Mouse (Mus musculus) MEL (cell line): ENCODE measurements around the gene Tnnt1. TPM values are rescaled to one million over a fixed set of nuclear protein-coding genes. Genes with fewer than 3 reads are reported as not detected.

Experiments
- DNase-seq: peaks from one replicate; pipeline ENCODE4 v3.0.0; 2011; ENCODE audit warnings: low read depth, low spot score
- H3K27ac ChIP-seq: 2 replicates; pipeline ENCODE4 v1.5.1; 2012; ENCODE audit warnings: low read depth, mild to moderate bottlenecking, control low read depth, low read length, moderate library complexity; ENCODE audit not compliant: control insufficient read depth
- H3K27me3 ChIP-seq, 2 experiments: fragments of 150-350 bp in 1 of 2; sonication (generic) in 1 of 2; 2 replicates each; pipeline ENCODE4 v1.6.1; 2012; ENCODE audit warnings: low read length in 2 of 2, mild to moderate bottlenecking in 2 of 2, improper control_type of control experiment in 1 of 2, moderate library complexity in 1 of 2; ENCODE audit not compliant: insufficient read depth in 2 of 2, control insufficient read depth in 1 of 2
- H3K36me3 ChIP-seq, 2 experiments: 2 replicates each; pipeline ENCODE4 v1.6.1; 2012 to 2014; ENCODE audit warnings: low read length in 2 of 2, improper control_type of control experiment in 1 of 2, inconsistent platforms in 1 of 2, mild to moderate bottlenecking in 1 of 2; ENCODE audit not compliant: insufficient read depth in 2 of 2, control insufficient read depth in 1 of 2
- H3K4me1 ChIP-seq, 2 experiments: fragments of 150-350 bp in 1 of 2; sonication (generic) in 1 of 2; 2 replicates each; pipeline ENCODE4 v1.6.1; 2012; ENCODE audit warnings: low read length in 2 of 2, improper control_type of control experiment in 1 of 2, mild to moderate bottlenecking in 1 of 2; ENCODE audit not compliant: insufficient read depth in 2 of 2, control insufficient read depth in 1 of 2
- H3K4me3 ChIP-seq, 2 experiments: fragments of 150-350 bp in 1 of 2; sonication (generic) in 1 of 2; 2 replicates each; pipeline ENCODE4 v1.5.1; 2012; ENCODE audit warnings: low read depth in 2 of 2, low read length in 2 of 2, mild to moderate bottlenecking in 2 of 2, moderate library complexity in 2 of 2, control low read depth in 1 of 2, improper control_type of control experiment in 1 of 2; ENCODE audit not compliant: control insufficient read depth in 1 of 2, insufficient read depth in 1 of 2
- H3K79me2 ChIP-seq: 2 replicates; pipeline ENCODE4 v1.6.1; 2012; ENCODE audit warnings: mild to moderate bottlenecking, low read length, moderate library complexity; ENCODE audit not compliant: control insufficient read depth, poor library complexity, insufficient read depth
- H3K9ac ChIP-seq: 2 replicates; pipeline ENCODE4 v1.6.1; 2012; ENCODE audit warnings: low read depth, mild to moderate bottlenecking, control low read depth, low read length, moderate library complexity; ENCODE audit not compliant: control insufficient read depth, poor library complexity, severe bottlenecking
- H3K9me3 ChIP-seq: fragments of 150-350 bp; sonication (generic); replicated peaks from 2 replicates; pipeline ENCODE4 v1.6.1; 2012; ENCODE audit warnings: mild to moderate bottlenecking, low read length, improper control_type of control experiment, moderate library complexity; ENCODE audit not compliant: insufficient read depth
- CHD1 ChIP-seq: IDR thresholded peaks from 2 replicates; pipeline ENCODE4 v1.6.1; 2012; ENCODE audit warnings: low read depth, mild to moderate bottlenecking, inconsistent platforms, low read length, improper control_type of control experiment
- CHD2 ChIP-seq: IDR thresholded peaks from 2 replicates; pipeline ENCODE4 v1.6.1; 2011; ENCODE audit warnings: low read length, improper control_type of control experiment
- CTCF ChIP-seq, 3 experiments: IDR thresholded peaks in 2 of 3; conservative IDR thresholded peaks in 1 of 3; 2 replicates each; pipeline ENCODE4 v1.5.1; 2011 to 2012; ENCODE audit warnings: low read length in 3 of 3, low read depth in 2 of 3, mild to moderate bottlenecking in 2 of 3, improper control_type of control experiment in 1 of 3, inconsistent platforms in 1 of 3, mixed read lengths in 1 of 3, moderate library complexity in 1 of 3; ENCODE audit not compliant: control insufficient read depth in 1 of 3, insufficient read depth in 1 of 3, poor library complexity in 1 of 3, severe bottlenecking in 1 of 3
- EP300 ChIP-seq, 2 experiments: IDR thresholded peaks; 2 replicates each; pipeline ENCODE4 v1.6.1; 2011; ENCODE audit warnings: improper control_type of control experiment in 2 of 2, low read length in 2 of 2, low read depth in 1 of 2, mild to moderate bottlenecking in 1 of 2
- ETS1 ChIP-seq: IDR thresholded peaks from 2 replicates; pipeline ENCODE4 v1.6.1; 2012; ENCODE audit warnings: low read depth, mild to moderate bottlenecking, inconsistent platforms, low read length, improper control_type of control experiment, moderate library complexity
- GATA1 ChIP-seq: IDR thresholded peaks from 2 replicates; pipeline ENCODE4 v1.6.1; 2011; ENCODE audit warnings: low read depth, low read length, improper control_type of control experiment
- MAX ChIP-seq: IDR thresholded peaks from 2 replicates; pipeline ENCODE4 v1.6.1; 2011; ENCODE audit warnings: low read length, improper control_type of control experiment
- MXI1 ChIP-seq: IDR thresholded peaks from 2 replicates; pipeline ENCODE4 v1.6.1; 2011; ENCODE audit warnings: mild to moderate bottlenecking, low read depth, low read length, improper control_type of control experiment
- POLR2AphosphoS2 ChIP-seq: IDR thresholded peaks from 2 replicates; pipeline ENCODE4 v1.6.1; 2011; ENCODE audit warnings: low read length, improper control_type of control experiment
- POLR2AphosphoS5 ChIP-seq: IDR thresholded peaks from 2 replicates; pipeline ENCODE4 v1.6.1; 2012; ENCODE audit warnings: low read depth, borderline replicate concordance, mild to moderate bottlenecking, inconsistent platforms, low read length, moderate library complexity, mixed read lengths
- RAD21 ChIP-seq: IDR thresholded peaks from 2 replicates; pipeline ENCODE4 v1.6.1; 2011; ENCODE audit warnings: mild to moderate bottlenecking, low read depth, low read length, improper control_type of control experiment
- RCOR1 ChIP-seq: IDR thresholded peaks from 2 replicates; pipeline ENCODE4 v1.6.1; 2012; ENCODE audit warnings: low read depth, mild to moderate bottlenecking, inconsistent platforms, low read length, improper control_type of control experiment
- SMC3 ChIP-seq: IDR thresholded peaks from 2 replicates; pipeline ENCODE4 v1.6.1; 2011; ENCODE audit warnings: low read depth, low read length, improper control_type of control experiment
- TAL1 ChIP-seq: IDR thresholded peaks from 2 replicates; pipeline ENCODE4 v1.6.1; 2012; ENCODE audit warnings: mild to moderate bottlenecking, inconsistent platforms, low read length, moderate library complexity, mixed read lengths
- TCF12 ChIP-seq: IDR thresholded peaks from 2 replicates; pipeline ENCODE4 v1.6.1; 2014; ENCODE audit warnings: low read depth, mild to moderate bottlenecking, inconsistent platforms, low read length, improper control_type of control experiment, moderate library complexity
- ZKSCAN1 ChIP-seq: IDR thresholded peaks from 2 replicates; pipeline ENCODE4 v1.6.1; 2012; ENCODE audit warnings: low read depth, mild to moderate bottlenecking, inconsistent platforms, low read length, improper control_type of control experiment, moderate library complexity
- ZMIZ1 ChIP-seq: IDR thresholded peaks from 2 replicates; pipeline ENCODE4 v1.6.1; 2012; ENCODE audit warnings: low read depth, mild to moderate bottlenecking, inconsistent platforms, low read length, improper control_type of control experiment, moderate library complexity
- ZNF384 ChIP-seq: IDR thresholded peaks from 2 replicates; pipeline ENCODE4 v1.6.1; 2012; ENCODE audit warnings: low read depth, mild to moderate bottlenecking, inconsistent platforms, low read length, improper control_type of control experiment
- polyA plus RNA-seq, 2 experiments: library from polyadenylated mRNA; stranded (reverse) in 1 of 2; unstranded in 1 of 2; fragments of >175 nt in 1 of 2; fragments of >200 nt in 1 of 2; gene quantifications; 2 replicates each; pipeline versions ENCODE4 v1.2.1 to v1.2.4; 2012; ENCODE audit warnings: low replicate concordance in 2 of 2, low read depth in 1 of 2; ENCODE audit not compliant: insufficient read length in 2 of 2, insufficient read depth in 1 of 2, missing spikeins in 1 of 2
- total RNA-seq: library from RNA; depleted of rRNA; stranded (reverse); fragments of 300-350 nt; gene quantifications from 2 replicates; pipeline ENCODE4 v1.2.3, GENCODE M21; 2012

Gene Tnnt1
- total and polyA plus RNA-seq, 3 experiments, result 5.0 to 16.4 TPM; not detected in 1

DNA sequence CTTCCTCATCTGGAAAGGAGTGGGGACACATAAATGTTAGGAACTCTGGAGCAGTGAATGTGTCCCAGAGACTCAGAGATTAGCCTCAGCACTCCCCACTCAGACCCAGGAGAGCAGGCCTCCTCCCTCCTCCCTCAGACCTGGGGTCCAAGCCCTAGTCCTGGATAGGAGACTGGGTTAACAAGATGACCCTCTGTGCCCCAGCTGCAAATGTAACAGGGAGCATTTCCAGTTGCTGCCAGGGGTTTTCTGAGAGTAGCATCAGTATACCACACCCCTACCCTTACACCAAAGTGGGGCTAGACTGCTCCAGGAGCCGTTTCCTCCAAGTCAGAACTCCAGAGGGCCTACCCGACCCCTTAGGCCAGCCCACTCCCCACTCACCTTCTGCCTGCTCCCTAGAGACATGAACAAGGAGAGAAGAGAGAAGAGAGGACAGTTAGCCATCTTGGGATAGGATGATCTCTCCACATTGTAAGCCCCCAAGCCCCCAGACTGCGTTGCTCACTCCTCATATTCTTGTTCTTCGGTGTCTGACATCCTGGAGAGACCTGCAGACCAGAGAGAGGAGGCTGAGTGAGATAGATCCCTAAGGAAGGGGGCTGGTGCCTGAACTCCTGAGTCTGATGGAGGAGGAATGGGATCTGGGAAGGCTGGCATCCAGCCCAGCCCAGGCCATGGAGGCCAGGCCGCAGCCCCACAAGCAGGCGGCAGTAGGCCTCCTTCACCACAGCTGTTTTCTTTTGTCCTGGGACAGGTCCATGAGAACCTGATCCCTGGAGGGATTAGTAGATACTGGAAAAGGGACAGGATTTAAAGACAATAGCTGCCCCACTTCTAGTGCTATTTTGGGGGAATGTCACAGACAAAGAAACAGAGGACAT lies 2.1 kb downstream of the Tnnt1 start:
- no peak for TF ChIP-seq MXI1
- no peak overlapping the region for H3K27ac ChIP-seq
- no peaks in the 10 kb centered on the region for H3K9me3 ChIP-seq
- H3K36me3 ChIP-seq, result peaks cover 0 to 18% of the 10 kb centered on the region in 2 experiments; a peak in 2 of 4 replicates
- H3K27me3 ChIP-seq, result no peaks in the 10 kb centered on the region
- DNase-seq, result no peak
- H3K4me1 ChIP-seq, result peaks cover 3 to 19% of the 10 kb centered on the region in 2 experiments
- H3K79me2 ChIP-seq, result no peaks in the 10 kb centered on the region
- no peak overlapping the region for H3K9ac ChIP-seq
- H3K4me3 ChIP-seq, result no peak overlapping the region

DNA sequence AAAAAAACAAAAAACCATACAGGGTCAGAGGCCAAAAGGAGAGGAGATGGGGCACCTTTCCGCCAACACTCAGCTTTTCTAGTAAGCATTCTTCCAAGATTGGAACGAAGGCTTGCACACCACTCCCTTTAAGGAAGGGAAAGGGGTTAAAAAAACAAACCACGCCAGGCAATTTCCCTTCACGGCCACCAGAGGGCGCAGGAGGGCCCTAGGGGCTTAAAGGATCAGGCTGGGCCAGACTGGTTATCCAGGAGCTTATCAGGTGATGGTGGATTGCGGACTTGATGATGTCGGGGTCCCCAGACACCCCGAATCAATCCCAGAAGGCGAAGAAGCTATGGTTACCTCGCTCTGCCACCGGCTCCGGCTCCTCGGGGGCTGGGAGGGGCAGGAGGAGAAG lies 2.9 kb downstream of the Tnnt1 start:
- H3K4me1 ChIP-seq, result peaks cover 3 to 24% of the 10 kb centered on the region in 2 experiments
- TF ChIP-seq MAX, result no peak
- TF ChIP-seq CTCF (IDR thresholded peaks at IDR 0.05 in 2 of 3, conservative IDR thresholded peaks at IDR 0.05 in 1 of 3; ENCODE audit: control insufficient read depth in 1 of 3, insufficient read depth in 1 of 3, low read depth in 2 of 3, low read length in 3 of 3, poor library complexity in 1 of 3, severe bottlenecking in 1 of 3), result peak; percentile 79 to 97 (median 92)
- no peak for TF ChIP-seq ZNF384
- TF ChIP-seq CHD1, result no peak
- peak; percentile 50 for TF ChIP-seq SMC3
- no peak for TF ChIP-seq ETS1
- TF ChIP-seq ZMIZ1, result no peak
- TF ChIP-seq CHD2, result no peak
- peak; percentile 2; the same call in 1 of the 2 replicates for TF ChIP-seq RAD21

DNA sequence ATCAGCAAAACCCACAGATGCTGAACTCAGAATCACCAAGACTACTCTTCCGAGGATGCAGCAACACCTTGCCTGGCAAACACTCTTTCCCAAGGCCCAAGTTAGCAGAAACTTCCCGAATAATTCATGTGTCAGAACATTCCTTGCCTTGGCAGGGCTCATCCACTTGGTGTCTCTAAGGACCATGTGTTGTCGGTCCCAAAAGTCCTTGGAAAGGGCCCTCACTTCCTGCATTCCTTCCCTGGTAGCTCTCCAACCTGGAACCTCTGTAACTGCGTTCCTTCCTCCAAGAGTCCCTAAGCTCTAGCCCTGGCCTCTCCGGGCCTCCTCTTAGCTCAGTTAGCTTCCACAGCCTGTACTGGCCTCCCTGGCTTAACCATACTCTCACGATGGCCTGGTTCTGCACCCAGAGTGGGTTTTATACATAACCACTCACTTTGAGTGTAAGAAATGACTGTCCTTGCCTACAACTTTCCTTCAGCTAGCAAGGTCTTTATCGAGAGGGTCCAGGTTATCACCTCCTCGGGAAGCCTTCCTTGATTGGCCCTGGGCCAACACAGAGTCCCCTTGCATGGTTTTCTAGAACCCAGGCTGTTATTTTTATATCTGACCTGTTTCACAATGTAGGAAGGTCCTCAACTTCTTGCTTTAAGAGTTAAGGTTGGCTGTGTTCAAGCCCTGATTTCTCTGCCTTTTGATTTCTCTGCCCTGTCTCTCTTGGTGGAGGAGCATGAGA lies 4.5 kb downstream of the Tnnt1 start:
- DNase-seq, result peak; percentile 56
- no peaks in the 10 kb centered on the region for H3K9me3 ChIP-seq
- H3K4me1 ChIP-seq, result peaks cover 3 to 26% of the 10 kb centered on the region in 2 experiments
- no peak overlapping the region for H3K4me3 ChIP-seq
- H3K79me2 ChIP-seq, result no peaks in the 10 kb centered on the region
- H3K27me3 ChIP-seq, result no peaks in the 10 kb centered on the region
- peaks cover 0 to 25% of the 10 kb centered on the region in 2 experiments; a peak in 2 of 4 replicates for H3K36me3 ChIP-seq
- H3K27ac ChIP-seq, result peak overlapping the region; percentile 3
- no peak overlapping the region for H3K9ac ChIP-seq
- TF ChIP-seq MXI1, result no peak
- peak; percentile 44 for TF ChIP-seq TAL1
- TF ChIP-seq ZKSCAN1, result no peak
- TF ChIP-seq POLR2AphosphoS2, result no peak
- TF ChIP-seq POLR2AphosphoS5, result no peak
- TF ChIP-seq TCF12, result 0 out of 2 replicates have a peak, but pooled peaks have one; percentile 31
- TF ChIP-seq EP300 (IDR thresholded peaks at IDR 0.05; ENCODE audit: low read depth in 1 of 2, low read length in 2 of 2), result peak; percentile 40 to 56; a peak in 3 of 4 replicates
- peak; percentile 22; the same call in 1 of the 2 replicates for TF ChIP-seq RCOR1
- peak; percentile 54 for TF ChIP-seq GATA1
- no peak for TF ChIP-seq CHD2

More for the DNA sequence above, 2.9 kb downstream of the Tnnt1 start:
- peak; percentile 74 for DNase-seq
- Histone ChIP-seq H3K9ac (no peak overlapping the region), H3K27me3 (no peaks in the 10 kb centered on the region), H3K27ac (no peak overlapping the region), H3K36me3 (peaks cover 0 to 21% of the 10 kb centered on the region in 2 experiments; a peak in 2 of 4 replicates), H3K4me3 (no peak overlapping the region), H3K79me2 (no peaks in the 10 kb centered on the region), H3K9me3 (no peaks in the 10 kb centered on the region)
